Mouse (Mus musculus) CH12.LX (cell line): Measurements from ENCODE around the gene Pdzd3.

Experiments used
- CHD1 ChIP-seq: IDR thresholded peaks from 2 replicates; pipeline ENCODE4 v1.6.1; 2012; ENCODE audit warnings: low read depth, low read length, improper control_type of control experiment, inconsistent platforms
- CTCF ChIP-seq, 2 experiments: IDR thresholded peaks in 1 of 2; conservative IDR thresholded peaks in 1 of 2; 2 replicates each; pipeline ENCODE4 v1.5.1; 2011 to 2012; ENCODE audit warnings: low read depth in 2 of 2, low read length in 2 of 2, improper control_type of control experiment in 1 of 2, inconsistent platforms in 1 of 2, mild to moderate bottlenecking in 1 of 2, moderate library complexity in 1 of 2
- ETS1 ChIP-seq: conservative IDR thresholded peaks from 2 replicates; pipeline ENCODE4 v1.6.1; 2012; ENCODE audit warnings: low read depth, mild to moderate bottlenecking, inconsistent platforms, low read length, improper control_type of control experiment, moderate library complexity
- MAX ChIP-seq: IDR thresholded peaks from 2 replicates; pipeline ENCODE4 v1.6.1; 2011; ENCODE audit warnings: low read length, improper control_type of control experiment
- POLR2A ChIP-seq: IDR thresholded peaks from 2 replicates; pipeline ENCODE4 v1.6.1; 2011; ENCODE audit warnings: low read depth, mild to moderate bottlenecking, improper control_type of control experiment, low read length
- RAD21 ChIP-seq: IDR thresholded peaks from 2 replicates; pipeline ENCODE4 v1.6.1; 2011; ENCODE audit warnings: low read depth, mild to moderate bottlenecking, low read length, improper control_type of control experiment, moderate library complexity
- SIN3A ChIP-seq: IDR thresholded peaks from 2 replicates; pipeline ENCODE4 v1.6.1; 2012; ENCODE audit warnings: low read length, improper control_type of control experiment, inconsistent platforms

GRCm38 (mm10) chr9:44266478-44267226, 15.4 kb upstream of the Pdzd3 start:
- TF ChIP-seq CTCF (conservative IDR thresholded peaks at IDR 0.05 in 1 of 2, IDR thresholded peaks at IDR 0.05 in 1 of 2; ENCODE audit: low read depth in 2 of 2, low read length in 2 of 2) = no peak
- no peak for TF ChIP-seq RAD21
- no peak for TF ChIP-seq ETS1
- no peak for TF ChIP-seq POLR2A
- TF ChIP-seq SIN3A = no peak
- no peak for TF ChIP-seq CHD1
- TF ChIP-seq MAX = no peak
